Mouse (Mus musculus): Measurements from ENCODE around the gene Wif1. TPM values are rescaled to one million over a fixed set of nuclear protein-coding genes. Genes with fewer than 3 reads are reported as not detected.
A peak's percentile ranks its signal among the peaks of the same experiment; 100 is the strongest.

Gene Wif1
- total and polyA plus RNA-seq, 3 experiments: not detected

DNA sequence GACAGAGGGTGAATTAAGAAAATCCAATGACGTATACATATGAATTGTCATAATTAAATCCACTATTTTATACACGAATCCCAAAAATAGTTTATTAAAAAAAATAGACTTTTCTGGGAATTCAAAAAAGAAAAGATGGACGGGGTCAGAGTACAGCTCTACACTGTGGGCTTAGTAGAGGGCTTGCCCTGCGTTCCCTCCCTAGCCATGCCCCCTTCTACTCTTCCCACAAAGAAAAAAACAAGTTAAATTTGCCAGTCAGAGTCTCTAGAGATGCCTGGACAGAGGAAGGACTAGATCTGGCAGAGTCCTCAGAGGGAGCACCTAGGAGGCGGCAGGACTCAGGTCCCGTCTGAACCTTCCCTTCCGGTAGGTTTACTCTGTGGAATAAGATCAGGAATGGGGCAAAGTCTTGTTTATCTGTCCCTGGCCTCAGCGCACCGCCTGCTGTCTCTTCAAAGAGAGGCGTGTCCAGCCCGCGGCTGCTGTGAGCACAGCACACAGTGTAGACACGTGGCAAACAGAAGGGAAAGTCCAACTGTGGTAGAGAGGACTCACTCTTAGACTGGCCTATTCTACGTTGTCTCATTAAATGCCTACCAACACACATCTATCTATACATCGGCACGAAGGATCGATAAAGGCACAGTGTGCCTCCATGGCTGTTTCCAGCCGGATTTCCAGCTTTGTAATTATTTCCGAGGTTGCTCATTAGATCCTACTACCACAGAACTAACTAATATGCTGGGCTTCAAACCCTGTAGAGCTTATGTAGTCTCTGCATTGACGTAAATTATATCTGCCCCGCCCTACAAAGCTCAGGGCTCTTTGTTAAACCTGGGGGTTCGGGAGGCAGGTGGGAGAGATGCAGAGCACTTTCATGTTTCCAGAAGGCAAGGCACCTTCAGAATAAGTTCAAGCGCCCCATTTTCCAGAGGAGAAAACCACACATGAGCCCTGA, 25.6 kb downstream of the Wif1 start:
- no peak overlapping the region; the same call in 1 of the 2 replicates for H3K4me2 ChIP-seq (ENCODE audit: insufficient read depth, low read depth, poor library complexity, severe bottlenecking)
- H3K9me3 ChIP-seq (replicated peaks; ENCODE audit: low read length): peaks cover 8% of the 10 kb centered on the region
- H3K27me3 ChIP-seq (replicated peaks): no peaks in the 10 kb centered on the region
- dilution Hi-C loops (cut with MboI; ENCODE audit: extremely low pct_ligation_motif_present, extremely low pct_unique_long_range_greater_than_20kb, low sequenced_read_pairs) (no loop called here), in situ Hi-C loops (cut with MboI; ENCODE audit: low pct_ligation_motif_present, low pct_unique_long_range_greater_than_20kb, low sequenced_read_pairs) (no loop called here)
- no peaks in the 10 kb centered on the region for H3K36me3 ChIP-seq (replicated peaks in 1 of 2; ENCODE audit: control insufficient read depth in 1 of 2, insufficient read depth in 1 of 2, low read length in 1 of 2)
- H3K27ac ChIP-seq (ENCODE audit: insufficient read depth, low read depth): no peak overlapping the region
- TF ChIP-seq ZKSCAN1 (IDR thresholded peaks at IDR 0.05; ENCODE audit: borderline replicate concordance, low read depth, low read length) (no peak), MYC (IDR thresholded peaks at IDR 0.05; ENCODE audit: low read depth, low read length) (0 out of 2 replicates have a peak, but pooled peaks have one; percentile 37)
- H3K9ac ChIP-seq (ENCODE audit: insufficient read depth, low read depth): no peak overlapping the region
- DNase-seq (ENCODE audit: extremely low read depth): no peak
- no peak overlapping the region for H3K4me3 ChIP-seq (replicated peaks in 1 of 3; ENCODE audit: low read depth in 2 of 3, low read length in 2 of 3, poor library complexity in 1 of 3)
- H3K4me1 ChIP-seq (ENCODE audit: control insufficient read depth in 1 of 2, insufficient read depth in 2 of 2): no peaks in the 10 kb centered on the region; a peak in 2 of 4 replicates
- H3K79me2 ChIP-seq (replicated peaks; ENCODE audit: control insufficient read depth, extremely low read depth, insufficient read depth, poor library complexity, severe bottlenecking): no peaks in the 10 kb centered on the region

DNA sequence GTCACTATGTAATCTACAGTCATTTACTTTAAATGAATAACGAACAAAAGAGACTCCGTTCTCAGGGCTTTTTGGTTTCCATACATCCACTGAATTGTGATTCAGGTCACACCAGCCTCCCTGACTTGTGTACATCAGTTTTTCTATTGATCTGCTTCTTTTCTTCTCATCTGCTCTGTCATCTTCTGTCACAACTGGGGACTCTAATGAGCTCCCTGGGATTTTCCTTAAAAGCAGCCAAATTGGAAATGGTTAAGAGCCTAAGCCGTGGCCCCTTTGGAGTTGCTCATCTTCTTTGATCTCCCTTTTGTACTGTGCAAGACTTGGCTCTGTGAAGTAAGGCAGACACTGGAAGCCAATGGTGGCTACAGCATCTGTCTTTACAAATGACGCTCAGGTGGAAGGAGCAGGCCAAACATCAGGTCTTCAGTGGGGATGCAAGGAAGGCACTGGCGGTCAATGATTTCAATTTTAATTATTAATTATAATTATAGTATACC, 27.6 kb downstream of the Wif1 start:
- in situ Hi-C loops (cut with MboI; ENCODE audit: low pct_ligation_motif_present, low pct_unique_long_range_greater_than_20kb, low sequenced_read_pairs): no loop called here
- Histone ChIP-seq H3K9me3 (replicated peaks; ENCODE audit: low read length) (peaks cover 8% of the 10 kb centered on the region), H3K27ac (ENCODE audit: insufficient read depth, low read depth) (no peak overlapping the region), H3K79me2 (replicated peaks; ENCODE audit: control insufficient read depth, extremely low read depth, insufficient read depth, poor library complexity, severe bottlenecking) (no peaks in the 10 kb centered on the region), H3K9ac (ENCODE audit: insufficient read depth, low read depth) (no peak overlapping the region), H3K36me3 (replicated peaks in 1 of 2; ENCODE audit: control insufficient read depth in 1 of 2, insufficient read depth in 1 of 2, low read length in 1 of 2) (no peaks in the 10 kb centered on the region), H3K27me3 (replicated peaks) (no peaks in the 10 kb centered on the region), H3K4me2 (ENCODE audit: insufficient read depth, low read depth, poor library complexity, severe bottlenecking) (no peak overlapping the region), H3K4me1 (ENCODE audit: control insufficient read depth in 1 of 2, insufficient read depth in 2 of 2) (no peaks in the 10 kb centered on the region; a peak in 2 of 4 replicates), H3K4me3 (replicated peaks in 1 of 3; ENCODE audit: low read depth in 2 of 3, low read length in 2 of 3, poor library complexity in 1 of 3) (no peak overlapping the region)
- TF ChIP-seq ZNF384 (IDR thresholded peaks at IDR 0.05; ENCODE audit: low read depth, low read length) (no peak), SMC3 (IDR thresholded peaks at IDR 0.05; ENCODE audit: low read depth, low read length) (no peak), MXI1 (IDR thresholded peaks at IDR 0.05; ENCODE audit: low read depth, low read length) (no peak), ELF1 (IDR thresholded peaks at IDR 0.05; ENCODE audit: low read depth, low read length) (no peak), USF2 (conservative IDR thresholded peaks at IDR 0.05; ENCODE audit: low read depth, low read length) (no peak), IRF4 (IDR thresholded peaks at IDR 0.05; ENCODE audit: low read depth, low read length) (no peak), ZMIZ1 (IDR thresholded peaks at IDR 0.05; ENCODE audit: low read depth, low read length) (no peak), RAD21 (IDR thresholded peaks at IDR 0.05; ENCODE audit: low read depth, low read length) (no peak), HCFC1 (IDR thresholded peaks at IDR 0.05; ENCODE audit: low read depth, low read length) (no peak), POLR2AphosphoS2 (IDR thresholded peaks at IDR 0.05; ENCODE audit: low read depth, low read length) (no peak), MAFK (IDR thresholded peaks at IDR 0.05; ENCODE audit: insufficient replicate concordance, low read length) (no peak), E2F4 (IDR thresholded peaks at IDR 0.05; ENCODE audit: insufficient replicate concordance, low read depth, low read length) (no peak), CTCF (conservative IDR thresholded peaks at IDR 0.05 in 1 of 2, IDR thresholded peaks at IDR 0.05 in 1 of 2; ENCODE audit: low read depth in 2 of 2, low read length in 2 of 2) (no peak)
- no peak for DNase-seq (ENCODE audit: extremely low read depth)
- dilution Hi-C loops (cut with MboI; ENCODE audit: extremely low pct_ligation_motif_present, extremely low pct_unique_long_range_greater_than_20kb, low sequenced_read_pairs): no loop called here

Data from CH12.LX (cell line).